Mouse (Mus musculus): ENCODE results near the gene Arid5b. TPM values are rescaled to one million over a fixed set of nuclear protein-coding genes. Genes with fewer than 3 reads are reported as not detected.

The Arid5b gene
- polyA plus RNA-seq, 1 experiment, result not detected

DNA sequence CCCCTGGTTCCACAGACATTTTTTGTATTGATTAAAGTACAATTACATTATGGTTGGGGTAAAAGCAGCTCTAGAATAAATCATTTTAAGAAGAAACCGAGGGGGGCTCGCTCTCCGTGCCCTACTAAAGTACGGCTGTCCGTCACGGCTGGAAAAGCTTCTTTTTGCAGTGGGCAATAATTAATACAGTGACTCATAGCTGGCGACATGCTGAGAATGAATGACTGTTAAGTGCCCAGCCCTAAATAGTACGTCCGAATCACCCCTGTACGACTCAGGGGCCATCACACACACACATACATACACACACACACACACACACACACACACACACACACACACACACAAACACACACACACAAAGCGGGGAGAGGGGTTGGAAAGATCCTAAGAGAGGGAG, 75.2 kb downstream of the Arid5b start:
- TF ChIP-seq GATA1 (IDR thresholded peaks at IDR 0.05; ENCODE audit: low read length), result no peak

- no peak for TF ChIP-seq GATA1 (IDR thresholded peaks at IDR 0.05; ENCODE audit: low read length)
Measured at GRCm38 (mm10) chr10:68199440-68199839, 79.1 kb downstream of the Arid5b start.

DNA sequence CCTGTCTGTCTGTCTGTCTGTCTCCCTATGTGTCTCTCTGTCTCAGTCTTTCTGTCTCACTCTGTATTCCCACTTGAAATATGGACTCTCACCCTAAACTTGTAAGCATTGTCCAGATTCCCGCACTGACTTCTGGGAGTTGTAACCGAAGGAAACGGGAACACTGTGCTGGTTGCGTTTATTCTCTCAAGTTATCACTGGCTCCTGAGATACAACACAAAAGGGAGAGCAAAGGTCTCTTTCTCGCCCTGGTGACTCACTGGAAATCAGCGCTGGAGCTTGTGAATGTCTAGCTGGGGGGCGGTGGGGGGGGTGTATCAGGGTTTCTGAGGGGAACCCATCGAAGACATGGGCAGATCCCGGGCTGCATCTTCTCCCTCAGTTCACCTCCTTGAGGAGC, 82.2 kb downstream of the Arid5b start:
- no peak for TF ChIP-seq GATA1 (IDR thresholded peaks at IDR 0.05; ENCODE audit: low read length)

DNA sequence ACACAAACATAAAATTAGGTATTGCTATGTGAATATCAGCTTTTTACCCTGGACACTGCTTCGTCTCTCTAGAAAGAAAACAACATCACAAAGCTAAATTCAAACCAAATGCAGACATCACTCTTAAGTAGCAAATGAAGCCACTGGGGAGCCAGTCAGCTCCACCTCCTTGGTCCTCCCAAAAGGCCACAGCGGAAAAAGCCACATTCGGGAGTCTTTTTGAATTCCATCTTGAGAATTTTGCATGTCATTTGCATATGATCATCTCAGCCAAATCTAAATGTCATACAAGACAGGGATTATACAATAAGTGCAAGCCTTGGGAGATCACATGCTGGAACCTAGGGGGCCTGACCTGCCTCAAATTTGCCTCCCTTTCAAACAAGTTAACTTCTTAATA, 85.0 kb downstream of the Arid5b start:
- no peak for TF ChIP-seq GATA1 (IDR thresholded peaks at IDR 0.05; ENCODE audit: low read length)

DNA sequence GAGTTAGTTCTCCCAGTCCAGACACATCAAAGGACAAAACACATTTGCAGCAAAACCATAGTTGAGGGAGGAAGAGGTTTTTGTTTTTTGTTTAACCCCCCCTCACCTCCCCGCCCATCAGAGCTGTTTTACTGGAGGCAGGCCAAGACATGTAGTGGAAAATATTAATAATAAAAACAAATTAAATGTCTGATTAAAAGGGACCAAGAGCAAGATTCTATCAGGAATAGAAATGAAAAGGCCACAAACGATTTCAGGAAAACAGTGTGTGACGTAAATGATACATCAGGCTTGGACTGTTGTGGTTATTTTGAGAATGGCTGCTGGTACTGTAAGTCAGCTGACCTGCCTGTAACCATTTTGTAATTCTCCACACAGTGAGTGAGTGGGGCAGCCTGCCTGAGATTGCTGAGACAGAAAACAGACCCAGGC, 85.7 kb downstream of the Arid5b start:
- TF ChIP-seq GATA1 (IDR thresholded peaks at IDR 0.05; ENCODE audit: low read length), result no peak

GRCm38 (mm10) chr10:68191691-68192380, 86.7 kb downstream of the Arid5b start:
- TF ChIP-seq GATA1 (IDR thresholded peaks at IDR 0.05; ENCODE audit: low read length), result no peak

DNA sequence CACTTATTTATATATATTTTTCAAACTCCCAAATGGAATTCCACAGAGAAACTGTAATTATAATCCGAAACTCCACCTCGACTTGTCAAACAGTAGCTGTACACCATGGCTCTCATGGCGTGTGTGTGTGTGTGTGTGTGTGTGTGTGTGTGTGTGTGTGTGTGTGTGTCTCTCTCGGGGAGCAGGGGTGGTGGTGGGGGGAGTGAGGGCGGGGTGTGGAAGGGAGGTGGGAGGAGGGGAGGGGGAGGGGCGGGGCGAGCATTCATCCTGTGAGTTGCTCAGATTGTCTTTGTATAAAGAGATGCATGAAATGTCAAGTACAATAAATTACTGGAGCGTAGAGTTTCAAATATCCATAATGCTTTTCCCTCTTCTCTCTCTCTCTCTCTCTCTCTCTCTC, 87.4 kb downstream of the Arid5b start:
- no peak for TF ChIP-seq GATA1 (IDR thresholded peaks at IDR 0.05; ENCODE audit: low read length)

DNA sequence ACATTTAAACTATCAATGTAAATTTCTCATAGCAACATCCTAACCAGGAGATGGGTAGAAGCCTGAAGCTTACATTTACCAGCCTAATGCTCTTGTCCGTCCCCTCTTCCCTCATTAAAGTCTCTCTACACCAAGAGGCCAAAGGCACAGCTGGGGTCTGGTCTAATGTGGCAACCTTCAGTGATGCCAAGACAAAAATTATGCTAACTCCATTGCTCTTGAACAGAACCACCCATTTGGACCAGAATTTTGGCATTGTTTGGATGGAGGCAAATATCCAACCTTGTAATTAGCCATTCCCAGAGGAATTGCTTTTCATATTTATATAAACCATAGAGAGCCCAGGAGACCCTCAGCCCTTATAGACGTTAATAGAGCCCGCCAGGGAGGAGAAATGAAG, 88.7 kb downstream of the Arid5b start:
- TF ChIP-seq GATA1 (IDR thresholded peaks at IDR 0.05; ENCODE audit: low read length), result no peak

GRCm38 (mm10) chr10:68183096-68183495, 95.4 kb downstream of the Arid5b start:
- no peak for TF ChIP-seq GATA1 (IDR thresholded peaks at IDR 0.05; ENCODE audit: low read length)

GRCm38 (mm10) chr10:68182266-68182665, 96.3 kb downstream of the Arid5b start:
- TF ChIP-seq GATA1 (IDR thresholded peaks at IDR 0.05; ENCODE audit: low read length), result no peak

DNA sequence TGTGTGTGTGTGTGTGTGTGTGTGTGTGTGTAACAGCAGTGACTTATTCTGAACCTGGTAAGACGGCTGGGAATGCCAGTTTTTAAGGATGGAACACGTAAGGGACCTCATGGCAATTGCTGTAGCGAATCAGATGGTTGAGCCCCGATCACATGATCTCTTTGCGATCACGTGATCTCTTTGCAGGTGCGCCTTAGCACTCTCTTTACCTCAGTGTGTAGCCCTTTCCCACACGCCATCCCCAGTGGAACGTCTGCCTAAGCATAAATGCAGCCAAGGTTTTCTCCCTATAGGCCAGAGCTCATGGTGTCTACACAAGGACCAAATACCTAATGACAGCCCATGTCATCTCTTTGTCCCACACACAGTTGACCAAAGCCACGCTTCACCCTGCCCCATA, 97.4 kb downstream of the Arid5b start:
- no peak for TF ChIP-seq GATA1 (IDR thresholded peaks at IDR 0.05; ENCODE audit: low read length)

- no peak for TF ChIP-seq GATA1 (IDR thresholded peaks at IDR 0.05; ENCODE audit: low read length)
Measured at GRCm38 (mm10) chr10:68180721-68181120, 97.8 kb downstream of the Arid5b start.

- TF ChIP-seq GATA1 (IDR thresholded peaks at IDR 0.05; ENCODE audit: low read length), result no peak
Measured at GRCm38 (mm10) chr10:68180151-68180550, 98.4 kb downstream of the Arid5b start.

GRCm38 (mm10) chr10:68179741-68180140, 98.8 kb downstream of the Arid5b start:
- no peak for TF ChIP-seq GATA1 (IDR thresholded peaks at IDR 0.05; ENCODE audit: low read length)

DNA sequence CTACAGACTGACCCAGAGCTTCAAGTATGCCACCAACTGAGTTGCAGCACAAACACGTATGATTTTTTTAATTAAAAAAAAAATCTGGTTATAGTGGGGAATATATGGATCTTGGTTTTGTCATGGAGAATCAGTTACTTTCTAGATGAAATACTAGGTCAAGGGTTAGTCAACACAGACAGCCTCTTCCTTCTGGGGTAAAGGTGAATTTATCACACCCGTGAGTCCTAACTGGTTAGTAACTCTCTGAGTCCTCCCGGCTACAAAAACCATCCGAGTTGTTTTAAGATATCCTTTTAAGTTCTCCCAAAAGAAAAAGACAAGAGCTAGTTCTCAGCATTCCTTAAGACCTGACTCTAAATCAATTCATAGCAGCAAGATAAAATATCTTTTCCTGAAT, 99.2 kb downstream of the Arid5b start:
- TF ChIP-seq GATA1 (IDR thresholded peaks at IDR 0.05; ENCODE audit: low read length), result no peak

- no peak for TF ChIP-seq GATA1 (IDR thresholded peaks at IDR 0.05; ENCODE audit: low read length)
Measured at GRCm38 (mm10) chr10:68177697-68178485, 100.6 kb downstream of the Arid5b start.

- no peak for TF ChIP-seq GATA1 (IDR thresholded peaks at IDR 0.05; ENCODE audit: low read length)
Measured at GRCm38 (mm10) chr10:68175811-68176210, 102.7 kb downstream of the Arid5b start.
